ENCODE assay signal across 18 mouse cellular contexts in genomic region chr9:47376645-47377044, GRCm38 (mm10).
"Had no signal": no experiment of that assay in that cellular context is flagged by ENCODE, and none has a peak within 500 bp of the region (broad histone marks: within the 10 kb centered on the region; RNA-seq: fewer than 3 reads in every experiment).

No protein-coding gene starts in this region.

- H3K9ac ChIP-seq: lung, embryonic 14.5 days; midbrain, embryonic 12.5 days; neural tube, embryonic 13.5 days; neural tube, embryonic 15.5 days had no signal

- H3K27me3 ChIP-seq: neural tube, embryonic 13.5 days had no signal

- ATAC-seq: midbrain, embryonic 16.5 days had no signal

- H3K4me1 ChIP-seq: midbrain, embryonic 10.5 days; midbrain, embryonic 12.5 days; neural tube, embryonic 13.5 days; neural tube, embryonic 15.5 days had no signal

- H3K9me3 ChIP-seq: neural tube, embryonic 13.5 days; neural tube, embryonic 15.5 days had no signal

- H3K4me2 ChIP-seq: lung, embryonic 14.5 days; midbrain, embryonic 12.5 days; neural tube, embryonic 13.5 days; neural tube, embryonic 15.5 days had no signal

- H3K27ac ChIP-seq: midbrain, embryonic 10.5 days; midbrain, embryonic 12.5 days; neural tube, embryonic 13.5 days; neural tube, embryonic 15.5 days had no signal

- DNase-seq: lung, embryonic 14.5 days; lung, postnatal 10 days; lung, postnatal 4 days; midbrain, embryonic 14.5 days; retina, postnatal 1 day; right cerebral cortex, adult 18-20 months; right cerebral cortex, postnatal 25 days; right cerebral cortex, postnatal 4 days; spleen, adult 18-20 months; thymus, adult 18-20 months; thymus, postnatal 14 days; thymus, postnatal 36 days had no signal

- H3K36me3 ChIP-seq: midbrain, embryonic 10.5 days; midbrain, embryonic 12.5 days; neural tube, embryonic 13.5 days; neural tube, embryonic 15.5 days had no signal

- H3K4me3 ChIP-seq: midbrain, embryonic 10.5 days; midbrain, embryonic 12.5 days; myocyte; neural tube, embryonic 13.5 days; neural tube, embryonic 15.5 days had no signal
